23 mouse cellular contexts compared by ENCODE assay signal in the genomic region with DNA sequence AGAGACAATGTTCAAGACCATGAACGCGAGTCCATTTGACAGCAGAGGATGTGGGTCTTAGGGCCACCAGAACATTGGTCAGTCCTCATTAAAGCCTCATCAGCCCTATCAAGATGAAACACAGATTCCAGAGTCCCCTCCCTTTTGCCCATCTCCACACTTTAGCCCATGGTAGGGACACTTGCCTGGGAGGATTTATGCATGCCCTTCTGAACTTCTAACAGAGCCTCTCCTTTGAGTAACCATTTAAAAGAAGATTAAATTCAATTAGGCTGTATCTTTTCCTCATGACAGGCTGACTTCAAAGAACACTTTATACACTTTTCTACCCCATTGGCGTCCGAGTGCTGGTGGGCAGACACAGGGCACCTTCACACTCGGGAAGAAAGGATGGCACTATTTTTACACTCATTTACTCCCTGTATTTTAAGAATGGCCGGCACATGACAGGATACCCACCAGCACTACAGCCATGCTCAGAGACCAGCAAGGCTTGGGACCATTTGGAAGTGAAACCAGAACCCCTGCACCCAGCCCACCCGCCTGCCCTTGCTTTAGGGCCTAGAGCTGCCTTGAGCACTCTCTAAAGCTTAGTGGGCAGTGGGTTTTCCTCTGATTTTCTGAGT.
DNase-seq lines count a peak whose midpoint lies in the region; ATAC-seq and TF ChIP-seq lines count a peak whose summit lies in the region.
"Had no signal": no experiment of that assay in that cellular context is flagged by ENCODE, and none has a peak within 500 bp of the region (broad histone marks: within the 10 kb centered on the region; RNA-seq: fewer than 3 reads in every experiment).

No protein-coding gene starts in this region.

- DNase-seq in forebrain, postnatal 0 days = no peak
- DNase-seq in kidney, adult 18-20 months = no peak
- DNase-seq in limb, embryonic 10.5 days (ENCODE audit: low spot score) = no peak
- no peak for DNase-seq in T-cell, adult 2 months (ENCODE audit: low spot score)
- DNase-seq: adrenal gland, postnatal 10 days; adrenal gland, postnatal 36 days; cerebellum, adult 11 months; cerebellum, adult 2 months; cerebellum, adult 9-11 months; cerebellum, postnatal 25 days; gastrocnemius, adult 2 months; gastrocnemius, postnatal 14 days; heart, adult 11 months had no signal

- peaks cover 20% of the 10 kb centered on the region for H3K4me1 ChIP-seq in forebrain, embryonic 13.5 days
- H3K4me1 ChIP-seq in forebrain, postnatal 0 days (ENCODE audit: insufficient read depth) = peaks cover 7% of the 10 kb centered on the region; the same call in 1 of the 2 replicates
- H3K4me1 ChIP-seq in kidney, embryonic 15.5 days = peaks cover 31% of the 10 kb centered on the region
- H3K4me1 ChIP-seq in limb, embryonic 15.5 days = peaks cover 10% of the 10 kb centered on the region
- H3K4me1 ChIP-seq in limb, embryonic 10.5 days = peaks cover 29% of the 10 kb centered on the region

- peak; percentile 13; the same call in 1 of the 2 replicates for ATAC-seq in forebrain, embryonic 13.5 days
- no peak for ATAC-seq in forebrain, postnatal 0 days
- peak; percentile 81 for ATAC-seq in kidney, embryonic 15.5 days (replicated peaks; ENCODE audit: low FRiP score)
- ATAC-seq in limb, embryonic 15.5 days (ENCODE audit: insufficient number of reproducible peaks, low FRiP score, low TSS enrichment, low read depth) = no peak
- ATAC-seq: forebrain, embryonic 16.5 days; hindbrain, postnatal 0 days had no signal

- H3K4me3 ChIP-seq in forebrain, embryonic 13.5 days = no peak overlapping the region
- no peak overlapping the region for H3K4me3 ChIP-seq in forebrain, postnatal 0 days (ENCODE audit: low read depth, low read length)
- no peak overlapping the region for H3K4me3 ChIP-seq in kidney, embryonic 15.5 days (replicated peaks)
- no peak overlapping the region for H3K4me3 ChIP-seq in limb, embryonic 15.5 days
- no peak overlapping the region for H3K4me3 ChIP-seq in limb, embryonic 10.5 days
- H3K4me3 ChIP-seq: embryonic facial prominence, embryonic 13.5 days; erythroblast, embryonic 14.5 days; forebrain, embryonic 12.5 days; gastrocnemius, adult 2 months; hindbrain, embryonic 12.5 days had no signal

- H3K36me3 ChIP-seq in forebrain, embryonic 13.5 days (ENCODE audit: poor library complexity, severe bottlenecking) = no peaks in the 10 kb centered on the region
- no peaks in the 10 kb centered on the region for H3K36me3 ChIP-seq in forebrain, postnatal 0 days (ENCODE audit: insufficient read depth)
- no peaks in the 10 kb centered on the region for H3K36me3 ChIP-seq in kidney, embryonic 15.5 days
- H3K36me3 ChIP-seq in limb, embryonic 15.5 days = no peaks in the 10 kb centered on the region
- H3K36me3 ChIP-seq in limb, embryonic 10.5 days = no peaks in the 10 kb centered on the region
- H3K36me3 ChIP-seq: embryonic facial prominence, embryonic 13.5 days; forebrain, embryonic 12.5 days; hindbrain, embryonic 12.5 days had no signal

- TF ChIP-seq CTCF in forebrain, postnatal 0 days (IDR thresholded peaks at IDR 0.05; ENCODE audit: low read depth) = no peak

- 51% methylated on average over 7 of the region's 7 CpGs for WGBS in forebrain, embryonic 13.5 days
- WGBS in forebrain, postnatal 0 days = 52% methylated on average over 7 of the region's 7 CpGs
- 32% methylated on average over 7 of the region's 7 CpGs for WGBS in kidney, embryonic 15.5 days
- 63% methylated on average over 7 of the region's 7 CpGs for WGBS in limb, embryonic 15.5 days
- 43% methylated on average over 7 of the region's 7 CpGs for WGBS in limb, embryonic 10.5 days

- no peaks in the 10 kb centered on the region for H3K9me3 ChIP-seq in forebrain, embryonic 13.5 days (replicated peaks)
- H3K9me3 ChIP-seq in forebrain, postnatal 0 days (ENCODE audit: low read length) = no peaks in the 10 kb centered on the region
- no peaks in the 10 kb centered on the region for H3K9me3 ChIP-seq in kidney, embryonic 15.5 days (replicated peaks)
- no peaks in the 10 kb centered on the region for H3K9me3 ChIP-seq in limb, embryonic 15.5 days
- no peaks in the 10 kb centered on the region for H3K9me3 ChIP-seq in limb, embryonic 10.5 days (replicated peaks)
- H3K9me3 ChIP-seq: embryonic facial prominence, embryonic 13.5 days; forebrain, embryonic 12.5 days; hindbrain, embryonic 12.5 days had no signal

- H3K4me2 ChIP-seq in forebrain, embryonic 13.5 days = no peak overlapping the region
- H3K4me2 ChIP-seq in forebrain, postnatal 0 days (ENCODE audit: low read depth) = no peak overlapping the region
- no peak overlapping the region for H3K4me2 ChIP-seq in kidney, embryonic 15.5 days
- H3K4me2 ChIP-seq in limb, embryonic 15.5 days = no peak overlapping the region
- H3K4me2 ChIP-seq: embryonic facial prominence, embryonic 13.5 days; forebrain, embryonic 12.5 days; heart, embryonic 11.5 days; hindbrain, embryonic 12.5 days had no signal

- H3K27me3 ChIP-seq in forebrain, embryonic 13.5 days = no peaks in the 10 kb centered on the region
- H3K27me3 ChIP-seq in forebrain, postnatal 0 days (ENCODE audit: insufficient read depth, low read length) = no peaks in the 10 kb centered on the region
- H3K27me3 ChIP-seq in kidney, embryonic 15.5 days = peaks cover 8% of the 10 kb centered on the region; the same call in 1 of the 2 replicates
- H3K27me3 ChIP-seq in limb, embryonic 15.5 days = no peaks in the 10 kb centered on the region; the same call in 1 of the 2 replicates
- H3K27me3 ChIP-seq in limb, embryonic 10.5 days (ENCODE audit: low read depth, poor library complexity, severe bottlenecking) = no peaks in the 10 kb centered on the region
- H3K27me3 ChIP-seq: embryonic facial prominence, embryonic 13.5 days; forebrain, embryonic 12.5 days; hindbrain, embryonic 12.5 days had no signal

- H3K27ac ChIP-seq in forebrain, embryonic 13.5 days = no peak overlapping the region
- no peak overlapping the region for H3K27ac ChIP-seq in forebrain, postnatal 0 days (ENCODE audit: low read depth, low read length)
- H3K27ac ChIP-seq in kidney, embryonic 15.5 days = no peak overlapping the region
- H3K27ac ChIP-seq in limb, embryonic 15.5 days = 0 out of 2 replicates have a peak overlapping the region, but pooled peaks have one; percentile 3
- no peak overlapping the region for H3K27ac ChIP-seq in limb, embryonic 10.5 days
- H3K27ac ChIP-seq: embryonic facial prominence, embryonic 13.5 days; forebrain, embryonic 12.5 days; gastrocnemius, adult 2 months; hindbrain, embryonic 12.5 days; hindbrain, postnatal 0 days had no signal

- no peak overlapping the region for H3K9ac ChIP-seq in forebrain, embryonic 13.5 days
- no peak overlapping the region for H3K9ac ChIP-seq in forebrain, postnatal 0 days
- no peak overlapping the region for H3K9ac ChIP-seq in kidney, embryonic 15.5 days
- H3K9ac ChIP-seq in limb, embryonic 15.5 days = no peak overlapping the region
- H3K9ac ChIP-seq: embryonic facial prominence, embryonic 13.5 days; forebrain, embryonic 12.5 days; hindbrain, embryonic 12.5 days had no signal

Comparison
In these comparisons a context has a peak if more than half of its experiments do, and no peak if none do; other contexts are left out.
1. ATAC-seq: peak in forebrain, embryonic 13.5 days (single experiment) and kidney, embryonic 15.5 days (single experiment); none in forebrain, postnatal 0 days (single experiment) and limb, embryonic 15.5 days (single experiment).